Comparison of ENCODE assay signal across 17 mouse cellular contexts in genomic region chr1:41814032-41815005, GRCm38 (mm10).
DNase-seq lines count a peak whose midpoint lies in the region; ATAC-seq lines count a peak whose summit lies in the region.
"Had no signal": no experiment of that assay in that cellular context is flagged by ENCODE, and none has a peak within 500 bp of the region (broad histone marks: within the 10 kb centered on the region; RNA-seq: fewer than 3 reads in every experiment).

No protein-coding gene starts in this region.

- H3K27ac ChIP-seq in forebrain, embryonic 12.5 days: peak overlapping the region; percentile 83
- H3K27ac ChIP-seq in hindbrain, embryonic 13.5 days: peak overlapping the region; percentile 10; the same call in 1 of the 2 replicates
- peak overlapping the region; percentile 28 for H3K27ac ChIP-seq in midbrain, embryonic 14.5 days (replicated peaks; ENCODE audit: low read depth, low read length)
- H3K27ac ChIP-seq: limb, embryonic 13.5 days; liver, embryonic 15.5 days had no signal

- H3K4me1 ChIP-seq in forebrain, embryonic 12.5 days: peaks cover 45% of the 10 kb centered on the region
- H3K4me1 ChIP-seq in hindbrain, embryonic 13.5 days (replicated peaks): peaks cover 27% of the 10 kb centered on the region
- H3K4me1 ChIP-seq in midbrain, embryonic 14.5 days (ENCODE audit: control insufficient read depth, insufficient read depth, low read length): peaks cover 32% of the 10 kb centered on the region
- H3K4me1 ChIP-seq: liver, embryonic 15.5 days had no signal

- no peaks in the 10 kb centered on the region for H3K36me3 ChIP-seq in forebrain, embryonic 12.5 days (replicated peaks)
- no peaks in the 10 kb centered on the region for H3K36me3 ChIP-seq in hindbrain, embryonic 13.5 days
- no peaks in the 10 kb centered on the region for H3K36me3 ChIP-seq in midbrain, embryonic 14.5 days (ENCODE audit: control insufficient read depth, insufficient read depth, low read length)
- H3K36me3 ChIP-seq: limb, embryonic 13.5 days; liver, embryonic 15.5 days had no signal

- peak overlapping the region; percentile 21; the same call in 1 of the 2 replicates for H3K4me2 ChIP-seq in forebrain, embryonic 12.5 days
- 0 out of 2 replicates have a peak overlapping the region, but pooled peaks have one; percentile 8 for H3K4me2 ChIP-seq in hindbrain, embryonic 13.5 days
- peak overlapping the region; percentile 19 for H3K4me2 ChIP-seq in midbrain, embryonic 14.5 days (ENCODE audit: low read length)
- H3K4me2 ChIP-seq: heart, embryonic 11.5 days; limb, embryonic 13.5 days; liver, embryonic 15.5 days had no signal

- peak; percentile 91 for ATAC-seq in forebrain, embryonic 12.5 days (ENCODE audit: low FRiP score)
- peak; percentile 67 for ATAC-seq in hindbrain, embryonic 13.5 days (ENCODE audit: low FRiP score)
- ATAC-seq in midbrain, embryonic 14.5 days (ENCODE audit: low FRiP score, low TSS enrichment): peak; percentile 87
- no peak for ATAC-seq in activated CD4-positive, CD25-positive, alpha-beta regulatory T cell, adult 4 months
- ATAC-seq: intestine, postnatal 0 days had no signal

- H3K9ac ChIP-seq in forebrain, embryonic 12.5 days: no peak overlapping the region
- H3K9ac ChIP-seq in hindbrain, embryonic 13.5 days: no peak overlapping the region
- no peak overlapping the region for H3K9ac ChIP-seq in midbrain, embryonic 14.5 days (replicated peaks; ENCODE audit: low read length)
- H3K9ac ChIP-seq: limb, embryonic 13.5 days; liver, embryonic 15.5 days had no signal

- 9% methylated on average over 10 of the region's 10 CpGs for WGBS in forebrain, embryonic 12.5 days
- WGBS in hindbrain, embryonic 13.5 days: 23% methylated on average over 10 of the region's 10 CpGs
- WGBS in midbrain, embryonic 14.5 days: 5% methylated on average over 10 of the region's 10 CpGs

- no peak overlapping the region for H3K4me3 ChIP-seq in forebrain, embryonic 12.5 days (replicated peaks)
- no peak overlapping the region for H3K4me3 ChIP-seq in hindbrain, embryonic 13.5 days
- H3K4me3 ChIP-seq in midbrain, embryonic 14.5 days (replicated peaks; ENCODE audit: low read depth, low read length): no peak overlapping the region
- H3K4me3 ChIP-seq: limb, embryonic 13.5 days; liver, embryonic 15.5 days had no signal

- no peaks in the 10 kb centered on the region for H3K9me3 ChIP-seq in forebrain, embryonic 12.5 days
- no peaks in the 10 kb centered on the region for H3K9me3 ChIP-seq in hindbrain, embryonic 13.5 days
- no peaks in the 10 kb centered on the region for H3K9me3 ChIP-seq in midbrain, embryonic 14.5 days (ENCODE audit: control insufficient read depth, low read length)
- H3K9me3 ChIP-seq: limb, embryonic 13.5 days; liver, embryonic 15.5 days had no signal

- peak; percentile 45 for DNase-seq in embryo, embryonic 10.5 days (ENCODE audit: low spot score)
- DNase-seq in embryo, embryonic 9.5 days (ENCODE audit: extremely low spot score): no peak
- DNase-seq in midbrain, embryonic 14.5 days: peak; percentile 77
- no peak for DNase-seq in right cerebral cortex, adult 2 months (ENCODE audit: low spot score in 2 of 2)
- DNase-seq in adrenal gland, adult 18-20 months (ENCODE audit: low spot score in 2 of 2): no peak
- DNase-seq: cerebellum, adult 11 months; gastrocnemius, postnatal 25 days; kidney, postnatal 14 days; lung, postnatal 10 days; thymus, adult 2 months had no signal

- no peaks in the 10 kb centered on the region for H3K27me3 ChIP-seq in forebrain, embryonic 12.5 days
- H3K27me3 ChIP-seq in hindbrain, embryonic 13.5 days: no peaks in the 10 kb centered on the region
- H3K27me3 ChIP-seq in midbrain, embryonic 14.5 days (ENCODE audit: control insufficient read depth, insufficient read depth, low read length): no peaks in the 10 kb centered on the region
- H3K27me3 ChIP-seq: limb, embryonic 13.5 days; liver, embryonic 15.5 days had no signal

Comparison
In these comparisons a context has a peak if more than half of its experiments do, and no peak if none do; other contexts are left out.
1. DNase-seq: peak in embryo, embryonic 10.5 days (single experiment) and midbrain, embryonic 14.5 days (single experiment); none in embryo, embryonic 9.5 days (single experiment), right cerebral cortex, adult 2 months (0 of 2) and adrenal gland, adult 18-20 months (0 of 2).
2. H3K27ac ChIP-seq: peak in every context shown above with its lines; median percentile 83 in forebrain, embryonic 12.5 days; 28 in midbrain, embryonic 14.5 days; 10 in hindbrain, embryonic 13.5 days.
3. Peak in every context shown above with its lines, with median percentiles within 50 percentile points of each other: H3K4me2 ChIP-seq.